Mouse (Mus musculus) erythroblast, adult 5-6 weeks (primary cell): Measurements from ENCODE around the gene Epn3. TPM values are rescaled to one million over a fixed set of nuclear protein-coding genes. Genes with fewer than 3 reads are reported as not detected.

ENCODE experiments used
- ATAC-seq: replicated peaks from 2 replicates; pipeline ENCODE4 v1.8.0; 2016; ENCODE audit warnings: moderate number of reproducible peaks, mild to moderate bottlenecking, moderate TSS enrichment, inconsistent platforms; ENCODE audit not compliant: poor library complexity, low FRiP score, severe bottlenecking
- total RNA-seq, 2 experiments: library from RNA; stranded (forward) in 1 of 2; stranded (reverse) in 1 of 2; fragments of 150-400 nt in 1 of 2; fragments of 200-764, 138-1000 nt in 1 of 2; gene quantifications; 2 replicates each; pipeline versions ENCODE4 v1.2.3 to v1.2.4; 2015 to 2017; ENCODE audit warnings: low replicate concordance in 2 of 2

Epn3 gene
- total RNA-seq, 2 experiments from 2014 or later: not detected

GRCm38 (mm10) chr11:94499035-94499434 lies 739 bp downstream of the Epn3 start:
- no peak for ATAC-seq

- ATAC-seq: no peak
Observed at GRCm38 (mm10) chr11:94498093-94498996, 1.4 kb downstream of the Epn3 start.

DNA sequence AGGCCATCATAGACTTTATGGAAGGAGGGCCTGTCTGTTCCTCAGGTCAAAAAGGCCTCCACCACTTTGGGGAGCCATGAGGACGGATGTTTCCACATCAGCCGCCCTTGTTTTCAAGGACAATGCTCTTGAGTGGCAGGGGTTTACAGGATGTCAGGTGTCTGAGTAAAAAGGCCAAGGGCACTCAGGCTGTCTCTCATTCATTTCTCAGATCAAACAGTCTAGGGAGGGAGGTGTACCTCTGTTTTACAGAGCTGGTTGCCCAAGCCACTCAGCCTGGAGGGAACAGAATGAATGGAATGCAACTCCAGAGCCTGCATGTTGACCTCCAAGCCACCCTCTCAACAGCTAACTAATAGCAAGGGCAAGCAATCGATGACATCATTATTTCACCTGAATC lies 4.4 kb downstream of the Epn3 start:
- ATAC-seq: no peak

DNA sequence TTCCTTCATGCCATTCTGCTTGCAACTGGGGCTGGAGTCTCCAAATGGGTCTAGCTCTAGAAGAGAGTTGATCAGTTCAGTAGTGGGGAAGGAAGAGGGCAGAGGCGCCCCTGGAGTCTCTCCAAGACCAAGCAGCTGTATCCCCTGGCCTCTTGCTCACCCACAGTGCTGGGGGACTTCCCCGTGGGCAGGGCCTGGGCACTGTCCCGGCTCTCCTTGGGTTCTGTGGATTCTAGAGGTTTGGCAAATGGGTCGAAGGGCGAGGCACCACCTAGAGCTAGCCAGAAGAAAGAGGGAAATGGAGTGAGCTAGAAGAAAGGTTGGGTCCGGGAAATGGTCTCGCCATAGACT lies 8.1 kb downstream of the Epn3 start:
- no peak for ATAC-seq

DNA sequence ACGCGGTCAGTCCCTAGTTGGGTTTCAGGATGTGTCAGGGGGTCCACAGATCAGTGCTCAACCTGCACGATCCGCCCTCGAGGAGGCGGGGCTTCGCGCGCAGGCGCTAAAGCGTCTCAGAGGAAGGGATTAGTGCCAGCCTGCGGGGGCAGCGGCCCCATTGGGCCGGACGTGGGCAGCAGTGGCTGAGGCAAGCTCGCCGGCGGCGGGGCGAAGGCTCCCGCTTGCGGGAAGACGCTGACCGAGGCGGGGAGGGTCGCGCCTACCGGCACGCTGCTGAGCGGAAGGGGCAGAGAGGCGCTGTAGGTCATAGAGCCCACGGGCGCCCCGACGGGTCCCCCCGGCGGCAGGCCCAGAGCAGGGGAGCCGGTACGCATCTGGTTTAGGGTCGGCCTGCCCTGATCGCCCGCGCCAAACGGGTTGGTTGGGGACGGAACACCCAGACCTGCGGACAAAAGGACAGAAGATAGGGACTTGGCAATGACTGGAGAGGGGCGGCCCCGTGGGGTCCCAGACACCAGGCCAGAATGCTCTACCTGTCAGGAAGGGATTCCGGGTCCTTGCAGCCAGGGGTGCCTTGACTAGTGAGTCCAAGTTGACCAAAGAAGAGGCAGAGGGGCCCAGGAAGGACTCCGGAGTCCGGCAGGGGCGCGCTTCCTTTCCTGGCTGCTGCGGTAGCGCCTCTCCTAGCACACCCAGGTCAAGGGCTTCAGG lies 8.6 kb downstream of the Epn3 start:
- ATAC-seq: no peak

DNA sequence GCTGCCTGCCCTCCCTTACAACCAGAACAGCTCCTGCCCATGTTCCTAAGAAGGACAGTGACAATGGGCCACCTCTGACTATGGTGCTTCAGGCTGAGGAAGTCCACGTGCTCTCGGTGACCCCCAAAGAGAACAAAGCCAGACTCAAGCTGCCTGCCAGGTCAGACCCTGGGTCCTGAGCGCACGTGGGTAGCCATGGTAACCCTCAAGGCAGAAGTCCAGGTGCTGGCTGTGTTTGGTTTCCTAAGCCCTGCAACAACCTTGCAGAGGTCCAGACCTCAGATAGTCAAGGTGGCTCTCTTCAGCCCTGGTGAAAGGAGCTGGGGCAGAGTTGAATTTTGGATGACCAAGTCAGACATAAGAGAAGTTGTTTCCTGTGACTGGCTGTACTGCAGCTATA lies 10.0 kb downstream of the Epn3 start:
- ATAC-seq: no peak

- no peak for ATAC-seq
Observed at GRCm38 (mm10) chr11:94488767-94489533, 10.8 kb downstream of the Epn3 start.

GRCm38 (mm10) chr11:94486001-94486400 lies 13.8 kb downstream of the Epn3 start, which contains the start of gene Spata20:
TSS of gene Spata20 (minus strand) at chr11:94486179.
- peak; percentile 72 for ATAC-seq

- no peak for ATAC-seq
Observed at GRCm38 (mm10) chr11:94485223-94485622, 14.6 kb downstream of the Epn3 start.

DNA sequence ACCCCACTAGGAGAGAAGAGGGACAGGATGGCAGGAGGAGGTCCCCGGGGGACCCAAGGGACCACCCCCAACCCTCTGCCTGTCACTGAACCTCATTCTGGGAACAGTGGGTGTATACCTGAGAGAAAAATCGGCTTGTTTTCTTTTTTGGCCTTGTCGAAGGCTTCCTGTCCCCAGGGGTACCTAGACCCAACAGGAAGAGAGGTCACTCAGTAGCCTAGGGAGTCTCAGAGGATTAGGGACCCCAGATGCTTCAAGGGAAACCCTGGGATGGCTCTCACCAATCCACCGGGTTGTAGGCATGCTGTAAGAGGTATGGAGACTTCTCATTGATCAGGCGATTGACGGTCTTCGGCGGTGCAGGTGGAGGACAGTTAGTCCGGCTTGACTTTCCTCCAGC lies 15.1 kb downstream of the Epn3 start:
- ATAC-seq: no peak

DNA sequence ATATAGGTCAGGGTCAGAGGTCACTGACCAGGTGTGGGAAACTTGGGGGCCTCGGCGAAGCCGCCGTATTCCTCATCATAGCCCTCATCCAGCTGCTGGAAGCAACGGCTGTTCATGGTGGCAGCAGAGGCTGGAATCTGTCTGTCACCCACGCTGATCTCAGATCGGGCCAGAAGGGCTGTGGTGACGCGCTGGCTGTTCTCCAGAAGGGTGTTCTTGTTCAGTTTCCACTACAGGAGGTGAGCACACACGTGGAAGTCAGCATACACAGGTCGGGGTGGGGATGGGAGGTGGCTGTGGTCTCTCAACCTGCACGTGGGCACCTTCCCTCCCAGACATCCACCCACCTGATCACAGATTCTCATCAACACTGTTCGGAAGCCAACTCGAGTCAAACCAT lies 15.9 kb downstream of the Epn3 start:
- no peak for ATAC-seq

DNA sequence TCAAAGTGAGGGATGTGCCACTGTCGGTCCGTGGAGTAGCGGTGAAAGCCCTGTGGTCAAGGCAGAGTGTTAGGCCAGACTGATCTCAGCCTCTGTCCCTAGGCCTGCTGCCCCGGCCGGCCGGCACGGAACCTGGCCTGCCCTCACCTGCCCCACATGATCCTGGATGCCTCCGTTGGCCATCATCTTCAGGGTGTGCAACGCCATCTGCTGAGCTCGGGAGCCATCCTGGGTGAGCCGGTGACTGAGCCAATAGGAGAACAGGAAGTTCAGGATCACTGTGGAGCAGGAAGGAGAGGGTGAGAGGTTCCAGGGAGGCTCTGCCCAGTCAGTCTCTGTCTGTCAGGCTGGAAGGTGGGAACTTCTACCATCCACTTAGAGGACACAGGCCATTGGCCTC lies 16.3 kb downstream of the Epn3 start:
- ATAC-seq: no peak

DNA sequence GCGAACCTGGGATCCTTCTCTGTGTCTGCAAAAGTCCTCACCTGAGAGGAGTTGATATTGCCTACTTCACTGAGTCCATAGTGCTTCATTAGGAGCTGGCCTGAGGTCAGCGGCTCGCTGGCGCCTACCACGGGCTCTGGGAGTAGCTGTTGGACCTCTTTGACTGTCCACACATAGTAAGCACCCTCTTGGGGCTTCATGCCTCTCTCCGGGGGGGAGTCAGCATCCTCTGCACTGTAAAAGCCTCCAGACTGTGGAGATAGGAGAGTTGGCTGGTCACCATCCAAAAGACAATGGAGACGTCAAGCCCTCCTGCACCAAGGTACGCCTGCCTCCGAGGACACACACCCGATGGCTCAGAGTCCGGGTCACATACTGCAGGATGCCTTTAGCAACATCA lies 17.0 kb downstream of the Epn3 start:
- no peak for ATAC-seq

DNA sequence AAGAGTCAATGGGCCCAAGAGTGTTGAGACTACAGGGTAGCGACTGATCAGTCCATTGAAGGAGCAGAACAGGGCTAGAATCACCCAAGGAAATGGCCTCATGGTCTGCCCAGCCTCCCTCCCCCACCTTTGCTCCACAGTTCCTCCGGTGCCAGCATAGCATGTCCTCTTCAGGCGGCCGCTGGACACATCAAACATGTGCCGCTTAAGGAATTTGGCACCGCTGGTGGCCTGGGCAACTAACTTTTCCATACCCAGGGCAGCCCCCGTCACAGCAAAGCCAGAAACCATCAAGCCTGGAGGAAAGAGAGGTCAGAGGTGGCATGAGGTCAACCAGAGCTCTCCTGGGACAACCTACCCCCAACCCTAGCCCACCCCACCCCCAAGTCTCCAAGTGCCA lies 17.8 kb downstream of the Epn3 start:
- no peak for ATAC-seq

DNA sequence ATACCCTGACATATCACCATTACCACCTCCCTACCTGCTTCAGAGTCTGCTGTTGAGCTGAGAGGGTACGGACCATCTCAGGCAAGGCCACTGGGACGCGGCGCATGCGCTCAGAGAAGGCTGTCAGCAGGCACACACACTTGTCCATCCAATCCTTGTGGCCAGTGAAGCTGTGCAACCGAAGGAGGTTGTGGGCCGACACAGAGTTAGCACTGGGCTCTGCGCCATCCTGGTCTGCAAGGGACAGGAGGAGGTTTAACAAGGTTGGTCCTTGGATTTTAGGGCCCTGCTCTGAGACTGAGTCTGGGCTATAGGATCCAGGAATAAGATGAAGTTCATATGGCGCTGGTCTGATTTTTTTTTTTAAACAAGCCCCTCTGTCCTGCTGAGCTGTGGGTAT lies 19.4 kb downstream of the Epn3 start:
- ATAC-seq: no peak

DNA sequence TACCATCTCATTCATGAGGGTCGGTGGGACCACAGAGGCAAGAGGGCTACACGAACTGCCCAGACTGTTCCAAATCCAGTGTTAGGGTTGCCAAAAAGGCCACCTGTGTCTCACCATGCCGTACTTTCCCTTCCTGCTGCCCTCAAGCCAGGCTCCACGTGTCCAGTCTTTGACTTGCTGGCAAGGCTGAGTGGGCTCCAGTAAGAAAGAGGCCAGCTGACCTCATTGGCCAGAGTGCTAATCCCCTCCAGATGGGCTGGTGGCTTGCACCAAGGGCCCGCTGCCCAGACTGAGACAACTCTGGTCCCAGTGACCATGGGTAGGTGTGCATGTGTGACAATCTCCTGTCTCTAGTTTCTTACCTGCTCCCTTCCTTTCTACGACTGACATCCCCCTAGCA lies 22.1 kb downstream of the Epn3 start:
- ATAC-seq: no peak

DNA sequence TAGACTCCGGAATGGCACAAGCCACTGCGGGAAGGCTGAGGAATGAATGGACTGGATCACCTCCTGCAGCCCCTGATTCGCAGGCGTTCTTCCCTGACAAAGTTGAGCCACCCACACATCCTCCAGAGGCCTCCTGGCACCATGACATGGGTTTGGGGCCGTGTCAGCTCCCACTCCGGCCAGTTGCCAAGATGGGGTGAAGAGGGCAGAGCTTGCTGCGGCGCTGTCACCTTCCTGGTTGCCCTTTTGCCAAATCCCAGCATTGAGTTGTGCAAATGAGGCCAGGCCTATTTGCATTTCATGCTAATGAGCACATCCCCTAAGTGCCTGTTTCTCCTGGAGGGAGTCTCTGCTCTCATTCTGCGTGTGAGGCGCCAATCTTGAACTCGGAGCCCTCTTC lies 24.1 kb downstream of the Epn3 start:
- no peak for ATAC-seq

GRCm38 (mm10) chr11:94474544-94474910 lies 25.2 kb downstream of the Epn3 start:
- ATAC-seq: no peak

DNA sequence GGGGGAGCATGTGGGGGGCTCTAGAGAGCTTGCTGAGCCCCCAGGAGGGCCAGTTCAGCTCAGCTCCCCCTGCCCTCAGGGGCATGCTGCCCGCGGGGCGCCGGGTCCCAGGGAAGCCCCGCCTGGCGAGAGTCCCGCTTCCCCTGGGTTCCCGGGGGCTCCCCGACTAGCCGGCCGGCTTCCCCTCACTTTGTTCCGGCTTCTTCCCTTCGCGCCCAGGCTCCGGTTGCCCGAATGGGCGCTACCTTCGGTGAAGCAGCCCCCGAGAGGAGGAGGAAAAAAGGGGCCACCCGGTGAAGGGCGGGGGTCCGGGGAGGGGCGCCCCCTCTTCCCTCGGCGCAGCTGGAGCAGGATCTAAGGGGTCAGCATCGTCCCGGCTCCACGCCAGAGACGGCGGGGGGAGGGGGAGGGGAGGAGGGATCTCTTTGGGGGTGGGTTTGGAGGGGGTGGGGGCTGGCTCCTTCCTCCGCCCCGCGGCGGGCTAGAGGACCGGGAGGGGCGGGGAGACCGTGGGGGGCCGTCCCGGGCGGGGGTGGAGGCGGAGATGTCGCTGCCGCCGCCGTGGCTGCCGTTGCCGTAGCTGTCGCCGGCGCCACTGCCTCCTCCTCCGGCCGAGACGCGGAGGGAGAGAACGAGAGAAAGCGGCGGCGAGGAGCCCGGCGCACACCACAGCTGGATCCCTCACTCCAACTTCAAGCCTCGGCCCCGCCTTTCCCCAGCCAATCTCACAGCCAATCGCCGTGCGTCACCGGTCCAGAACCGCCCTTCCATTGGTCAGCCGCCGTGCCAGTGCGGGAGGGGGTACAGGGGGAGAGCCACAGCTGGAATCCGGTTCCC lies 25.8 kb downstream of the Epn3 start, which contains the start of gene Cacna1g:
TSS of gene Cacna1g (minus strand) at position 492 of the 837 bp plus-strand sequence.
- ATAC-seq: peak; percentile 85
